Mouse (Mus musculus) midbrain, postnatal 0 days (tissue): ENCODE results near the gene Usf2. TPM values are rescaled to one million over a fixed set of nuclear protein-coding genes. Genes with fewer than 3 reads are reported as not detected.

Source experiments
- ATAC-seq: fragments of 200-750 bp; cut with Nextera tagmentation; 2 replicates; pipeline ENCODE4 v1.8.0; 2017; ENCODE audit warnings: moderate number of reproducible peaks, mild to moderate bottlenecking, moderate TSS enrichment, moderate library complexity; ENCODE audit not compliant: low FRiP score
- DNase-seq: peaks from one replicate; pipeline ENCODE4 v3.0.0-alpha.2; 2015; ENCODE audit warnings: low spot score
- H3K27ac ChIP-seq: fragments of 300-500 bp; sonication (generic); 2 replicates; pipeline ENCODE4 v1.5.1; 2014; ENCODE audit warnings: low read depth, mild to moderate bottlenecking, low read length, mixed read lengths
- H3K27me3 ChIP-seq: fragments of 300-500 bp; sonication (generic); 2 replicates; pipeline ENCODE4 v1.6.1; 2014; ENCODE audit warnings: low read length, control low read depth, mixed read lengths; ENCODE audit not compliant: insufficient read depth
- H3K36me3 ChIP-seq: fragments of 300-500 bp; sonication (generic); 2 replicates; pipeline ENCODE4 v1.6.1; 2014; ENCODE audit warnings: low read length, control low read depth, mixed read lengths; ENCODE audit not compliant: insufficient read depth
- H3K4me1 ChIP-seq: fragments of 300-500 bp; sonication (generic); 2 replicates; pipeline ENCODE4 v1.6.1; 2014; ENCODE audit warnings: mild to moderate bottlenecking, control low read depth, antibody characterized with exemption, low read length, mixed read lengths; ENCODE audit not compliant: insufficient read depth
- H3K4me2 ChIP-seq: fragments of 300-500 bp; sonication (generic); 2 replicates; pipeline ENCODE4 v1.6.1; 2014; ENCODE audit warnings: low read depth, mild to moderate bottlenecking, low read length, mixed read lengths; ENCODE audit not compliant: poor library complexity, severe bottlenecking
- H3K4me3 ChIP-seq: fragments of 300-500 bp; sonication (generic); 2 replicates; pipeline ENCODE4 v1.5.1; 2014; ENCODE audit warnings: low read depth, mild to moderate bottlenecking, low read length, moderate library complexity
- H3K9ac ChIP-seq: fragments of 300-500 bp; sonication (generic); replicated peaks from 2 replicates; pipeline ENCODE4 v1.6.1; 2014; ENCODE audit warnings: mild to moderate bottlenecking, low read length, moderate library complexity, mixed read lengths; ENCODE audit not compliant: poor library complexity, severe bottlenecking
- H3K9me3 ChIP-seq: fragments of 300-500 bp; sonication (generic); 2 replicates; pipeline ENCODE4 v1.6.1; 2016; ENCODE audit warnings: low read length, control low read depth
- CTCF ChIP-seq: IDR thresholded peaks from 2 replicates; pipeline ENCODE4 v1.5.1; 2016; ENCODE audit warnings: antibody characterized with exemption, mild to moderate bottlenecking
- WGBS: fragments of 180-500 bp; shearing (Covaris S2); extraction: QIAGEN DNeasy Blood & Tissue Kit; methylation state at CpG from one replicate; pipeline ENCODE4 v1.1.7; 2014; 5-methylcytosine and 5-hydroxymethylcytosine counted together
- polyA plus RNA-seq: library from polyadenylated mRNA; unstranded; fragments of >200 nt; fragmentation: Nextera tagmentation; extraction: Ambion mirVana; gene quantifications from 2 replicates; pipeline ENCODE4 v1.2.1, GENCODE M21; 2015
- total RNA-seq: library from RNA; depleted of rRNA; stranded (reverse); fragments of >200 nt; gene quantifications from 2 replicates; pipeline ENCODE4 v1.2.3, GENCODE M21; 2014

The Usf2 gene
- total and polyA plus RNA-seq, 2 experiments from 2014 or later, result 27.0 to 102 TPM

GRCm38 (mm10) chr7:30964366-30964765 is 7.8 kb upstream of the Usf2 start:
- Histone ChIP-seq H3K27me3 (no peaks in the 10 kb centered on the region), H3K4me1 (no peaks in the 10 kb centered on the region), H3K9ac (no peak overlapping the region), H3K4me2 (no peak overlapping the region), H3K36me3 (no peaks in the 10 kb centered on the region), H3K9me3 (no peaks in the 10 kb centered on the region), H3K27ac (no peak overlapping the region), H3K4me3 (no peak overlapping the region)
- TF ChIP-seq CTCF, result no peak
- WGBS, result 90% methylated on average over 7 of the region's 7 CpGs
- ATAC-seq (no peak), DNase-seq (no peak)

GRCm38 (mm10) chr7:30962862-30963261 is 6.3 kb upstream of the Usf2 start:
- TF ChIP-seq CTCF, result no peak
- H3K27ac ChIP-seq, result no peak overlapping the region
- DNase-seq (no peak), ATAC-seq (no peak)
- H3K9me3 ChIP-seq, result no peaks in the 10 kb centered on the region
- no peak overlapping the region for H3K9ac ChIP-seq
- H3K4me3 ChIP-seq, result no peak overlapping the region
- 91% methylated on average over 5 of the region's 5 CpGs for WGBS
- H3K36me3 ChIP-seq, result 0 out of 2 replicates have a peak, but pooled peaks cover 2% of the 10 kb centered on the region
- H3K4me1 ChIP-seq, result peaks cover 9% of the 10 kb centered on the region; the same call in 1 of the 2 replicates
- H3K4me2 ChIP-seq, result no peak overlapping the region
- no peaks in the 10 kb centered on the region for H3K27me3 ChIP-seq

- no peak for DNase-seq
- no peak for ATAC-seq
- H3K9ac ChIP-seq, result no peak overlapping the region
- 0 out of 2 replicates have a peak, but pooled peaks cover 4% of the 10 kb centered on the region for H3K36me3 ChIP-seq
- peaks cover 12% of the 10 kb centered on the region; the same call in 1 of the 2 replicates for H3K4me1 ChIP-seq
- H3K27me3 ChIP-seq, result no peaks in the 10 kb centered on the region
- no peaks in the 10 kb centered on the region for H3K9me3 ChIP-seq
- no peak overlapping the region for H3K4me2 ChIP-seq
- WGBS, result 87% methylated on average over 6 of the region's 6 CpGs
- no peak overlapping the region for H3K27ac ChIP-seq
- no peak for TF ChIP-seq CTCF
- no peak overlapping the region for H3K4me3 ChIP-seq
Measured at GRCm38 (mm10) chr7:30959786-30960349, 3.3 kb upstream of the Usf2 start.

- no peak overlapping the region for H3K4me2 ChIP-seq
Measured at GRCm38 (mm10) chr7:30958866-30959487, 2.4 kb upstream of the Usf2 start.

GRCm38 (mm10) chr7:30958109-30958865 is 1.7 kb upstream of the Usf2 start:
- Histone ChIP-seq H3K27me3 (no peaks in the 10 kb centered on the region), H3K36me3 (peaks cover 18% of the 10 kb centered on the region), H3K4me1 (peaks cover 12% of the 10 kb centered on the region; the same call in 1 of the 2 replicates), H3K9ac (peak overlapping the region; percentile 99), H3K27ac (peak overlapping the region; percentile 97; the same call in 1 of the 2 replicates), H3K4me3 (peak overlapping the region; percentile 92), H3K4me2 (peak overlapping the region; percentile 90), H3K9me3 (no peaks in the 10 kb centered on the region)
- WGBS, result 75% methylated on average over 28 of the region's 28 CpGs
- DNase-seq (no peak), ATAC-seq (no peak)
- no peak for TF ChIP-seq CTCF

More at GRCm38 (mm10) chr7:30958866-30959487, 2.4 kb upstream of the Usf2 start:
- Histone ChIP-seq H3K9ac (no peak overlapping the region), H3K27me3 (no peaks in the 10 kb centered on the region), H3K36me3 (peaks cover 12% of the 10 kb centered on the region), H3K27ac (no peak overlapping the region), H3K4me1 (peaks cover 12% of the 10 kb centered on the region; the same call in 1 of the 2 replicates), H3K4me3 (no peak overlapping the region), H3K9me3 (no peaks in the 10 kb centered on the region)
- no peak for TF ChIP-seq CTCF
- DNase-seq, result no peak
- ATAC-seq, result no peak
- WGBS, result 95% methylated on average over 9 of the region's 9 CpGs
